Mouse (Mus musculus): Measurements from ENCODE around the gene 4930558C23Rik. TPM values are rescaled to one million over a fixed set of nuclear protein-coding genes. Genes with fewer than 3 reads are reported as not detected.
A peak's percentile ranks its signal among the peaks of the same experiment; 100 is the strongest.
"Not testable (repeated sequence)": the region's sequence is repeated elsewhere in the genome, so short reads cannot be mapped to it uniquely, and the experiment has no call there.

Gene 4930558C23Rik
- total RNA-seq, 2 experiments from 2014 or later: not detected

DNA sequence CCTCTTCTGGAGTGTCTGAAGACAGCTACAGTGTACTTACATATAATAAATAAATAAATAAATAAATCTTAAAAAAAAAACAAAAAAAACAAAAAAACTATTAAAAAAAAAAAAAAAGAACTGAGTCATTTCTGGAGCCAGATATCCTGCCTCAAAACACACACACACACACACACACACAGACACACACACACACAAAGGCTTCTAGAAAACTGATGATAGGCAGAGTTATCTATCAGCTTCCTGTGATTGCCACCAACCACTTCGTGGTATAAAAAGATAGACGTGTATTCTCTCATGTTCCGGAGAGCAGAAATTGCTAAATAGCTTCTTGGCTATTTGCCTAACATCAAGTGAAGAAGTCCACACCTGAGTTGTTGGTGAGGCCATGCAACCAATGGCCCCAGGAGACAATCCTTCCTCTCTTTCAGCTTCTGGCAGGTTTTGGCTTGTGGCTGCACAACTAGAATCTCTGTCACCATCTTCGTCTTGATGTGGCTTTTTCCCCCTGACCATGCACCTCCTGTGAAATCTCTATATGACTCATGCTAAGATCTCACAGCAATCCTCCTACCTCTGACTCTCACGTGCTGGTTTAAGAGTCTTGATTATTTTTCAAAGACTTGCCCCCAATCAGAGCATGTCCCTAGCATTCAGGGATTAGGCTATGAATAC, 17.1 kb downstream of the 4930558C23Rik start:
- ATAC-seq (ENCODE audit: poor library complexity, severe bottlenecking): peak; percentile 67

DNA sequence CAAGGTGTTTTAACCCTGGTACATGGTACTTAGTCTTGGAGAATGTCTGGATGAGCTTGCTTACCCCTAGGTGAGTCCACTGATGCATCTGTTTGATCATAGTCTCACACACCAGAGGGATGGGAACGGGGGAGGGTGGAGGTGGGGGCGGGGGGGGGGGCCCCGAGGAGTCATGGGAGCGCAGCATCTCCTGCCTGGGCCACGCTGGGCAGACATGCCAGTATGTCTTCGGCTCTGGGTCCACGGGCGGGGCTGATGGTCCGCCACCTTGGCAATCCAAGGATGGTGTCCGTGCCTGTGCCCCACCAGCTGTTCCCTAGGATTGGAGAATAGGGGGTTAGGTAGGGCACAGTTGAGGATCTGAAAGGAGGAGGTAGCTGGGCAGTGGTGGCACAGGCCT, 29.4 kb downstream of the 4930558C23Rik start:
- ATAC-seq (ENCODE audit: poor library complexity, severe bottlenecking): no peak

DNA sequence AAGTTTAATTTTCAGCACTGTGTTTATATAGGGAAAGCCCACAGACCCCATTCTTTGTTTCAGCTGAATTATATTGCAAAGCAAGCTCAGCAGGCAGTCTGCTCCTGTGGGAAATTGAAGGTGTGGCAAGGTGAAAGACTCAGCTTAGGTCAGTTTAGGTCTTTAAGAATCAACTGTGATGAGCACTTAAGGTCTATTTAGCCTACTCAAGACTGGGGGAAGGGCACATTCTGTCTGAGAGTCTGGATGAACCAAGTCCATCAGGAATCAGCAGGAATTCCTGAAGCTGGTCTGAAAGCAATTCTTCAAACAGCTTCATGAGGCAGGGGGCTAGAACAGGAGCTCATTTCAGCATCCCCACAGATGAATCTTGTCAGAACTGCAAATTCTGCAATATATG, 32.5 kb downstream of the 4930558C23Rik start:
- no peak for ATAC-seq (ENCODE audit: poor library complexity, severe bottlenecking)

DNA sequence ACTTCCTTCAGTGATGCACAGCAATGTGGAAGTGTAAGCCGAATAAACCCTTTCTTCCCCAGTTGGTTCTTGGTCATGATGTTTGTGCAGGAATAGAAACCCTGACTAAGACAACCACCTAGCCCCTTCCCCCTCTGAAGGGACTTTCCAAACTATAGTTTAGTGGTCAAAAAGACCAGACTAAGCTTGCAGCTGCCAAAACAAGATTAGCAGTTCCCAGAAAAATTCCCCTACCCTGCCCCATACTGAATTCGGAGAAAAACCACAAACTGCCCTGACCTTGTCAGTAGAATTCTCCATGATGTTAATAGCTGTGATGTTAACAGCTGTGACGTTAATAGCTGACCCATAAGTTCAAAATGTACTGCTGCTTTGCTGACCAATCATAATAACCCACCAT, 42.4 kb downstream of the 4930558C23Rik start:
- ATAC-seq (ENCODE audit: poor library complexity, severe bottlenecking): not testable (repeated sequence)

DNA sequence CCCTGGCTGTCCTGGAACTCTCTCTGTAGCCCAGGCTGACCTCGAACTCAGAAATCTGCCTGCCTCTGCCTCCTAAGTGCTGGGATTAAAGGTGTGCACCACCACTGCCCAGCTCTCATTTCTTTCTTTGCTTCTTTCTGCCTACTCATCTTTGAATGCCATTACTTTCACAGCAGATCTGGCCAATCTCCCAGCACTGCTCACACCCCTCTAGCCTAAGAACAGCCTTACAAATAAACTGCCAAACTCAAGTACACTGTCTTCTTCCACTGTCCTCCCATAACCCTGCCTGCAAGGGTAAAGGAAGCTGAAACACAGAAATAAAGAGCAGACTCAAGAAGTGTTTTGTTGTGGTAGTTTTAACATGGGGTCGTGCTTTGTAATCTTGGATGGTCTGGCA, 44.9 kb downstream of the 4930558C23Rik start:
- ATAC-seq (ENCODE audit: poor library complexity, severe bottlenecking): no peak

DNA sequence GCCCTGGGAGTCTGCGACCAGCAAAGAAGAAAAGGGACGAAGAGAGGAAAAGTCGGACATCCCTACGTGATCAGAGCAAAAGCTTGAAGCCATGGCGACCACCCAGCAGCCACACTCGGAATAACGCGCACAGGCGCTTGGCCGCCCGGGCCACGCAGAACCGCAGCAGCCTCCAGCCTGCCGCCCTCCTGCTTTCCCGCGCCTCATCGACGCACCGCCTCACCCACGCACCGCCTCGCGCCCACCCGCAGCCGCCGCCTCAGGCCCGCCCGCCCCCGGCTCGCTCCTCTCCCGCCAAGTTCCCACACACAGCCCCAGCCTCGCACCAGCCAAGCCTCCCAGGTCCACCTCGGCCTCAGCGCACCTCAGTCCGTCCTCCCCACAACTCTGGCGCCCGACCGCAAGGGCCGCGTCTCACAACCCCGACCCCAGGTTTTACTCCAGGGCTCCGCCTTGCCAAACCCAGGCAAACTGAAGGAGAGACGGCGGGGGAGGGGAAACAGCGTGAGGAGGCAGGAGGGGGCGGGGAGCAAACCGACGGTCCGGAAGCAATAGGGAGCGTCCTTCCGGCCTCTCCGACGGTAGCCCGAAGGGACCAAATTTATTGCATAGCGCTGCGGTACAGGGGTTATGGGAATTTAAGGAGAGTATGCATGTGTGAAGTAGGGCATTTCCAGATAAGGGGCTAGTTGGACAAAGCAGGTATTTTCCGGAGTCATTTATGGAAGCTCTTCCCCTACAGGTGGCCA, 45.8 kb downstream of the 4930558C23Rik start, which contains the start of gene Setdb1:
TSS of gene Setdb1 (minus strand) at position 502 of the 749 bp plus-strand sequence.
- peak; percentile 94 for ATAC-seq (ENCODE audit: poor library complexity, severe bottlenecking)

DNA sequence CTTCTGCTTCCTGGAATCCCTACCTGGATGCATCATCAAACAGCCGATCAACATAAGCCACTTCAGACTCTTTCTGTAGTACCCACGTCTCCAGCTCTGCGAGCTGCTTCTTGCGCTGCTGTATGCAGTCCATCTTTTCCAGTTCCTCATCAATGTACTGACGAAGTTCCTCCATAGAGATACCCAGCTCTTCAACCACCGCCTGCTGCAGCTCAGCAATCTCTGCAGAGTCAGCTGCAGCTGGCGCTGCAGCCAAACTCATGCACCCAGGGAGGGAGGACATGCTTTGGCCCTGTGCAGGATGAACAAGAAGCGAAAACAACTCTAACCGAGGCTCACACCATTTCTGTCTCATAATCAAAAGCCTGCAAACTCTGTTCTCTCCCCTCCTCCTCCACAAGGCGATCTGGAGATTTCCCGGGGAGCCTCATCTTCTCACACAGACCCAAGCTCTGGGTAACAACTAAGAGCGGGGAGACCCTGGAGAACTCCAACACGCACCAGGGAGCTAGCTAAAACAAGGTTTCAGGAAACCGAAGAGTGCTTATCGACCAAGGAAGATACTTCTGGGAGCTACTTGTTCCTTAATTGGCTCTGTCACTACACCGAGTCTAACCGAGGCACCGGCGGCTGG, 46.6 kb downstream of the 4930558C23Rik start:
- ATAC-seq (ENCODE audit: poor library complexity, severe bottlenecking): peak; percentile 64

DNA sequence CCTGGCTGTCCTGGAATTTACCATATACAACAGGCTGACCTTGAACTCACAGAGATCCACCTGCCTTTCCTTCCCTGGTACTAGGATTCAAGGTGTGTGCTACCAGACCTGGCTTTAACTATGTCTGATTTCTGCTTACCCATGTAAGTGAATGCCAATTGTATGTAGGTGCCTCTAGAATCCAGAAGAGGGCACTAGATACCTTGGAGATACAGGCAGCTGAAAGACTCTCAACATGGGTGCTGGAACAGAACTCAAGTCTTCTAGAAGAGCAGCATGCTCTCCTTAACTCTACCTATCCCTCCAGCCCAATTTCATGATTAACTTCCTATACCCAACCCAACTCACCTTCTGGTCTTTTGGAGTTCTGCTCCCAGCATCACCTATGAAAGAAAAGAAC, 53.1 kb downstream of the 4930558C23Rik start:
- peak; percentile 84 for ATAC-seq (ENCODE audit: poor library complexity, severe bottlenecking)

DNA sequence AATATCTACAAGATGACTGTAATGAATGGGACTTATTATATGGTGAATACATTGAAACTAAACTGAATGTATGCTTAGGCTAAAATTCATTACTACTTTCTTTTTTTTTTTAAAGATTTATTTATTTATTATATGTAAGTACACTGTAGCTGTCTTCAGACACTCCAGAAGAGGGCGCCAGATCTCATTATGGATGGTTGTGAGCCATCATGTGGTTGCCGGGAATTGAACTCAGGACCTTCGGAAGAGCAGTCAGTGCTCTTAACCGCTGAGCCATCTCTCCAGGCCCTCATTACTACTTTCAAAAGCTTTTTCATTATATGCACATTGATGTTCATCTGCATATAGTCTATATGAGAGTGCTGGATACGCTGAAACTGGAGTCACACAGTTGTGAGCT, 54.3 kb downstream of the 4930558C23Rik start:
- ATAC-seq (ENCODE audit: poor library complexity, severe bottlenecking): not testable (repeated sequence)

DNA sequence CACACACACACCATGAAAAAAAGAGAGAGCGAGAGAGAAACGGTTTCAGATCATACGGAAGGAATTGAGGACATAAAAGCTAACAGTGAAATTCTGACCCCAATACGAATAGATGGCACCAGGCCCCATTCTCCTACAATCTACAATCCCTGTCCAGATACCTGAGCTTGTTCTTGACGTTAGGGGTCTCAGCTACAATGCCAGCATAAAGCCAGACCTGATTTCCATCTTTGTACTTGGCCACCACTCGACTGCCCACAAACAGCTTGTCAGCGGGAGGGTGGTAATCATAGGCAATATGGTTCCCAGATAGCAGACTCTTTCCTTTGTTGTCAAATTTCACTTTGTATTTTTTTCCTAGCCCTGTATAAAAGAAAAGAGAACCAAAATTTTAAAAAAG, 56.2 kb downstream of the 4930558C23Rik start:
- no peak for ATAC-seq (ENCODE audit: poor library complexity, severe bottlenecking)

DNA sequence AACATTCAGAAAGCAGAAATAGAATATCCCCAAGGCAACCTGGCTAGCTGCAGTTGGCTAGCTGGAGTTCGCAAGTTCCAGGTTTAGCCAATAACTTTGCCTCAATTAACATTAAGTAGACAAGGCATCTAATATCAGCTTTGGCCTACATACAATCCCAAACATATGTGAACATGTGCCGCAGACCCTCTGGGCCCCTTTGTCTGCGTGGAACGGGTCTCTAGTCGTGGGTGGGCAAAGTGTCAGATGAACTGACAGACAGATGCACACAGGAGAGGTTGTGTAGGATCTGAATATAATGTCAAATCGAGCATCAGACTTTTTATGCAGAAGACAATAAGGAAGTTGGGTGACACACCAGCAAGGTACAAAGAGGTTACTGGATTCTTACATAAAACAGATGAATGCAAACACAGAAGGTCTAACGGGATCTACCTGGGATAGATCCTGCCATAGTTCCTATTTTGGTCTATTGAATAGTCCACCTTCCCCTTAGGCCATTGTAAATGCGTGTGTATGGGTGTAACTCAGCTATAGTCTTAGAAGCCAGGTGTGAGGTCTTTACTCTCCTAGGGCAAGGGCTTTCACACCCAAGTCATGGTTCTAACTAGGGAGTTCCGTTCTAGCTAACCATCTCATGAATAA, 59.2 kb downstream of the 4930558C23Rik start:
- not testable (repeated sequence) for ATAC-seq (ENCODE audit: poor library complexity, severe bottlenecking)

DNA sequence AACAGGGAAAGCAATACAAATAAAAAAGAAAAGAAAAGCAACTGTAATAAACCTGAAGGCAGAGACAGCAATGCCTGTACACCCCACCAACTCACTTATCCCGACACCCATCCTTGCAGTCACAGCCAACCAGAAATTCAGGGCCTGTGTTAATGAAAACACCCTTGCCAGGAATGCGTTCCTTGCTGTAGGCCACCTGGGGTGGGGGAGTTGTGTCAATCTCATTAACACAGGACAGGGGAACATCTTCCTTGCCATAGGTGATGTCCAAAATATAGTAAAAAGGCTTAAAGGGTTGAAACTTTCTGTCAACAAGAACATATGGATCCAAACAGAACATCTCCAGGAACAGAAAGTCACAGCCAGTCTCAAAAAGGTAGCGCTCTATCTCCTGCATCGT, 64.4 kb downstream of the 4930558C23Rik start:
- ATAC-seq (ENCODE audit: poor library complexity, severe bottlenecking): no peak

DNA sequence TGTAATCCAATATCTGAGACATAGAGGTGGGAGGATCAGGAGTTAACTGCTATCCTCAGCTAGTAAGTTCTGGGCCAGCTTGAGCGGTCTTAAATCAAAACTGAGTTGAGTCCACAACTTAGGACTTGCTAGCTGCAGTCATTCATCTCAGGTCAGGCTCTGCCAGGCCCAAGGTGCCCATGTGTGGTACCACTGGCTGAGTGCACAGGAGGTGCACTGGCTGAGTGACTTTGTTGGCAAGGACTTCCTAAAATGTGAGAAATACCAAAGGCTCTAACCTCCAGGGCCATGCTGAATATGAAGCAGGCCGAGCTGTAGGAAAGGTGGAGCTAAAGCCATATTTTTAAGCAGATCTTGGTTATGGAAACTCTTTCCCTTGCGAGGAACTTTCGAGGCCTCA, 65.3 kb downstream of the 4930558C23Rik start:
- no peak for ATAC-seq (ENCODE audit: poor library complexity, severe bottlenecking)

Other genes starting within 250 kb of the 4930558C23Rik start
- 0.04 TPM in 1 of 2 replicates, not detected in the other for gene Sema6c, start 242.4 kb downstream of the 4930558C23Rik start, total RNA-seq (2015)
- gene Sema6c, start 242.4 kb downstream of the 4930558C23Rik start, total RNA-seq (2017): not detected in 2 replicates
- 37.6 and 39.3 TPM in 2 replicates for gene Gabpb2, start 184.9 kb downstream of the 4930558C23Rik start, total RNA-seq (2015)
- 64.2 and 73.3 TPM in 2 replicates for gene Gabpb2, start 184.9 kb downstream of the 4930558C23Rik start, total RNA-seq (2017)
- gene Cdc42se1, start 174.1 kb downstream of the 4930558C23Rik start, total RNA-seq (2015): 131 and 142 TPM in 2 replicates
- 151 TPM in 2 replicates for gene Cdc42se1, start 174.1 kb downstream of the 4930558C23Rik start, total RNA-seq (2017)
- 3.3 and 6.1 TPM in 2 replicates for gene Mllt11, start 170.7 kb downstream of the 4930558C23Rik start, total RNA-seq (2015)
- gene Mllt11, start 170.7 kb downstream of the 4930558C23Rik start, total RNA-seq (2017): 2.8 and 7.3 TPM in 2 replicates
- gene Gm128, start 161.2 kb downstream of the 4930558C23Rik start, total RNA-seq (2015): 0.16 and 0.21 TPM in 2 replicates
- gene Gm128, start 161.2 kb downstream of the 4930558C23Rik start, total RNA-seq (2017): not detected in 2 replicates
- gene Bnipl, start 151.6 kb downstream of the 4930558C23Rik start, total RNA-seq (2015): not detected in 2 replicates
- gene Bnipl, start 151.6 kb downstream of the 4930558C23Rik start, total RNA-seq (2017): not detected in 2 replicates
- gene Mindy1, start 121.5 kb downstream of the 4930558C23Rik start, total RNA-seq (2015): 49.5 and 55.2 TPM in 2 replicates
- gene Mindy1, start 121.5 kb downstream of the 4930558C23Rik start, total RNA-seq (2017): 44.0 and 54.1 TPM in 2 replicates
- gene Prune1, start 120.8 kb downstream of the 4930558C23Rik start, total RNA-seq (2015): 12.4 and 14.5 TPM in 2 replicates
- 7.8 and 10.2 TPM in 2 replicates for gene Prune1, start 120.8 kb downstream of the 4930558C23Rik start, total RNA-seq (2017)
- 3.0 and 3.8 TPM in 2 replicates for gene Anxa9, start 95.7 kb downstream of the 4930558C23Rik start, total RNA-seq (2015)
- 1.9 and 2.4 TPM in 2 replicates for gene Anxa9, start 95.7 kb downstream of the 4930558C23Rik start, total RNA-seq (2017)
- 184 and 191 TPM in 2 replicates for gene Cers2, start 88.0 kb downstream of the 4930558C23Rik start, total RNA-seq (2015)
- 86.0 and 107 TPM in 2 replicates for gene Cers2, start 88.0 kb downstream of the 4930558C23Rik start, total RNA-seq (2017)
- 20.5 and 21.2 TPM in 2 replicates for gene Setdb1, start 45.6 kb downstream of the 4930558C23Rik start, total RNA-seq (2015)
- gene Setdb1, start 45.6 kb downstream of the 4930558C23Rik start, total RNA-seq (2017): 22.4 and 23.8 TPM in 2 replicates
- 26.8 and 30.6 TPM in 2 replicates for gene Arnt, start 31.5 kb upstream of the 4930558C23Rik start, total RNA-seq (2015)
- gene Arnt, start 31.5 kb upstream of the 4930558C23Rik start, total RNA-seq (2017): 27.8 and 36.1 TPM in 2 replicates
- gene Ctsk, start 96.4 kb upstream of the 4930558C23Rik start, total RNA-seq (2015): 0.11 TPM in 1 of 2 replicates, not detected in the other
- 0.33 and 0.62 TPM in 2 replicates for gene Ctsk, start 96.4 kb upstream of the 4930558C23Rik start, total RNA-seq (2017)
- 1,196 and 1,415 TPM in 2 replicates for gene Ctss, start 123.9 kb upstream of the 4930558C23Rik start, total RNA-seq (2015)
- 1,721 and 1,924 TPM in 2 replicates for gene Ctss, start 123.9 kb upstream of the 4930558C23Rik start, total RNA-seq (2017)
- gene Hormad1, start 156.8 kb upstream of the 4930558C23Rik start, total RNA-seq (2015): not detected in 2 replicates
- 0.48 TPM in 1 of 2 replicates, not detected in the other for gene Hormad1, start 156.8 kb upstream of the 4930558C23Rik start, total RNA-seq (2017)
- gene Golph3l, start 186.1 kb upstream of the 4930558C23Rik start, total RNA-seq (2015): 53.2 and 56.8 TPM in 2 replicates
- 55.5 and 56.5 TPM in 2 replicates for gene Golph3l, start 186.1 kb upstream of the 4930558C23Rik start, total RNA-seq (2017)
- 54.7 and 64.2 TPM in 2 replicates for gene Ensa, start 222.2 kb upstream of the 4930558C23Rik start, total RNA-seq (2015)
- 94.3 and 94.8 TPM in 2 replicates for gene Ensa, start 222.2 kb upstream of the 4930558C23Rik start, total RNA-seq (2017)

Data from megakaryocyte, adult 5-6 weeks (primary cell).